Mouse (Mus musculus) NIH3T3 (cell line): ENCODE data around the gene Gjb6.

Experiments
- DNase-seq: peaks from one replicate; pipeline ENCODE4 v3.0.0-alpha.2; 2012; ENCODE audit warnings: low read depth

The Gjb6 gene

GRCm38 (mm10) chr14:57133161-57133661 is at the start of gene Gjb6:
Gjb6 (minus strand) TSS chr14:57133611.
- DNase-seq: no peak

- no peak for DNase-seq
Measured at GRCm38 (mm10) chr14:57165493-57165892, 32.1 kb upstream of the Gjb6 start.

- DNase-seq: no peak
Measured at GRCm38 (mm10) chr14:57161833-57162232, 28.4 kb upstream of the Gjb6 start.

GRCm38 (mm10) chr14:57161201-57161600 is 27.8 kb upstream of the Gjb6 start:
- peak; percentile 11 for DNase-seq

- DNase-seq: no peak
Measured at GRCm38 (mm10) chr14:57154916-57155315, 21.5 kb upstream of the Gjb6 start.

- DNase-seq: no peak
Measured at GRCm38 (mm10) chr14:57145741-57146140, 12.3 kb upstream of the Gjb6 start.

- DNase-seq: no peak
Measured at GRCm38 (mm10) chr14:57135265-57135664, 1.9 kb upstream of the Gjb6 start.

GRCm38 (mm10) chr14:57127383-57127782 is 6.0 kb downstream of the Gjb6 start:
- no peak for DNase-seq

- DNase-seq: no peak
Measured at GRCm38 (mm10) chr14:57122295-57122694, 11.1 kb downstream of the Gjb6 start.

GRCm38 (mm10) chr14:57115823-57116544 is 17.4 kb downstream of the Gjb6 start, which contains the start of gene Gm4491:
Gm4491 (minus strand) TSS chr14:57115883.
- DNase-seq: no peak

GRCm38 (mm10) chr14:57109194-57109593 is 24.2 kb downstream of the Gjb6 start:
- DNase-seq: peak; percentile 75

GRCm38 (mm10) chr14:57107916-57108315 is 25.5 kb downstream of the Gjb6 start:
- no peak for DNase-seq

- DNase-seq: no peak
Measured at GRCm38 (mm10) chr14:57107091-57107490, 26.3 kb downstream of the Gjb6 start.

GRCm38 (mm10) chr14:57105721-57106120 is 27.7 kb downstream of the Gjb6 start:
- DNase-seq: no peak

- DNase-seq: no peak
Measured at GRCm38 (mm10) chr14:57105111-57105510, 28.3 kb downstream of the Gjb6 start.

GRCm38 (mm10) chr14:57104106-57105023 is 29.0 kb downstream of the Gjb6 start, which contains the start of gene Gjb2:
Gjb2 (minus strand) TSS chr14:57104702.
- no peak for DNase-seq

- no peak for DNase-seq
Measured at GRCm38 (mm10) chr14:57103711-57104105, 29.7 kb downstream of the Gjb6 start.

GRCm38 (mm10) chr14:57103121-57103520 is 30.3 kb downstream of the Gjb6 start:
- no peak for DNase-seq

- DNase-seq: no peak
Measured at GRCm38 (mm10) chr14:57101623-57102022, 31.8 kb downstream of the Gjb6 start.

GRCm38 (mm10) chr14:57095855-57096254 is 37.6 kb downstream of the Gjb6 start:
- DNase-seq: no peak

GRCm38 (mm10) chr14:57093029-57093428 is 40.4 kb downstream of the Gjb6 start:
- DNase-seq: peak; percentile 36

GRCm38 (mm10) chr14:57090001-57090400 is 43.4 kb downstream of the Gjb6 start:
- DNase-seq: no peak

- DNase-seq: no peak
Measured at GRCm38 (mm10) chr14:57089107-57089506, 44.3 kb downstream of the Gjb6 start.
